Mouse (Mus musculus) frontal cortex, postnatal 36 days (tissue): ENCODE results near the gene Fbxo7.

Experiments
- DNase-seq, 2 experiments: peaks; one replicate each; pipeline ENCODE4 v3.0.0; 2022; ENCODE audit warnings: low spot score in 2 of 2

Gene Fbxo7

GRCm38 (mm10) chr10:86077272-86077671, 55.5 kb downstream of the Fbxo7 start:
- DNase-seq, result no peak

- no peak for DNase-seq
These were observed 57.0 kb downstream of the Fbxo7 start for GRCm38 (mm10) chr10:86078761-86079160.

GRCm38 (mm10) chr10:86079921-86080320, 58.1 kb downstream of the Fbxo7 start:
- DNase-seq, result no peak

- no peak for DNase-seq
These were observed 70.1 kb downstream of the Fbxo7 start for GRCm38 (mm10) chr10:86091919-86092318.

GRCm38 (mm10) chr10:86093109-86094035, 71.6 kb downstream of the Fbxo7 start:
- no peak for DNase-seq

GRCm38 (mm10) chr10:86098363-86098762, 76.6 kb downstream of the Fbxo7 start:
- no peak for DNase-seq

GRCm38 (mm10) chr10:86100281-86100851, 78.6 kb downstream of the Fbxo7 start:
- DNase-seq, result no peak
